Mouse (Mus musculus) forebrain, embryonic 13.5 days (tissue): ENCODE measurements around the gene Plcl1. TPM values are rescaled to one million over a fixed set of nuclear protein-coding genes. Genes with fewer than 3 reads are reported as not detected.
A peak's percentile ranks its signal among the peaks of the same experiment; 100 is the strongest.
"Not testable (repeated sequence)": the region's sequence is repeated elsewhere in the genome, so short reads cannot be mapped to it uniquely, and the experiment has no call there.

ENCODE experiments used
- ATAC-seq: fragments of 200-750 bp; cut with Nextera tagmentation; 2 replicates; pipeline ENCODE4 v1.8.0; 2017
- H3K27ac ChIP-seq: fragments of 300-500 bp; sonication (generic); 2 replicates; pipeline ENCODE4 v1.5.1; 2015; ENCODE audit warnings: inconsistent platforms, mild to moderate bottlenecking, moderate library complexity
- H3K27me3 ChIP-seq: fragments of 300-500 bp; sonication (generic); 2 replicates; pipeline ENCODE4 v1.6.1; 2015; ENCODE audit warnings: mild to moderate bottlenecking, inconsistent platforms
- H3K36me3 ChIP-seq: fragments of 300-500 bp; sonication (generic); 2 replicates; pipeline ENCODE4 v1.6.1; 2015; ENCODE audit warnings: mild to moderate bottlenecking, inconsistent platforms; ENCODE audit not compliant: poor library complexity, severe bottlenecking
- H3K4me1 ChIP-seq: fragments of 300-500 bp; sonication (generic); 2 replicates; pipeline ENCODE4 v1.6.1; 2015; ENCODE audit warnings: inconsistent platforms
- H3K4me2 ChIP-seq: fragments of 300-500 bp; sonication (generic); 2 replicates; pipeline ENCODE4 v1.6.1; 2015; ENCODE audit warnings: inconsistent platforms, mild to moderate bottlenecking, moderate library complexity
- H3K4me3 ChIP-seq: fragments of 300-500 bp; sonication (generic); 2 replicates; pipeline ENCODE4 v1.5.1; 2015; ENCODE audit warnings: mild to moderate bottlenecking, inconsistent platforms
- H3K9ac ChIP-seq: fragments of 300-500 bp; sonication (generic); 2 replicates; pipeline ENCODE4 v1.6.1; 2015; ENCODE audit warnings: mild to moderate bottlenecking, inconsistent platforms
- H3K9me3 ChIP-seq: fragments of 300-500 bp; sonication (generic); replicated peaks from 2 replicates; pipeline ENCODE4 v1.6.1; 2016; ENCODE audit warnings: inconsistent platforms
- WGBS: fragments of 180-500 bp; shearing (Covaris S2); methylation state at CpG from one replicate; pipeline ENCODE4 v1.1.7; 2015; 5-methylcytosine and 5-hydroxymethylcytosine counted together
- polyA plus RNA-seq: library from polyadenylated mRNA; unstranded; fragments of >200 nt; fragmentation: Nextera tagmentation; extraction: Ambion mirVana; gene quantifications from 2 replicates; pipeline ENCODE4 v1.2.1, GENCODE M21; 2015

Gene Plcl1
- polyA plus RNA-seq, 1 experiment from 2014 or later = 4.4 TPM

- 57% methylated on average over 1 of the region's 1 CpGs for WGBS
- H3K9me3 ChIP-seq = no peaks in the 10 kb centered on the region
- H3K36me3 ChIP-seq = no peaks in the 10 kb centered on the region
- H3K9ac ChIP-seq = no peak overlapping the region
- H3K4me1 ChIP-seq = peaks cover 10% of the 10 kb centered on the region
- no peak for ATAC-seq
- H3K27me3 ChIP-seq = no peaks in the 10 kb centered on the region
- no peak overlapping the region for H3K4me2 ChIP-seq
- no peak overlapping the region for H3K4me3 ChIP-seq
- no peak overlapping the region for H3K27ac ChIP-seq
Observed at GRCm38 (mm10) chr1:55499872-55500271, 94.2 kb downstream of the Plcl1 start.

- Histone ChIP-seq H3K4me3 (no peak overlapping the region), H3K27ac (peak overlapping the region; percentile 20; the same call in 1 of the 2 replicates)
- WGBS = 18% methylated on average over 2 of the region's 2 CpGs
Observed at GRCm38 (mm10) chr1:55500981-55501682, 95.4 kb downstream of the Plcl1 start.

DNA sequence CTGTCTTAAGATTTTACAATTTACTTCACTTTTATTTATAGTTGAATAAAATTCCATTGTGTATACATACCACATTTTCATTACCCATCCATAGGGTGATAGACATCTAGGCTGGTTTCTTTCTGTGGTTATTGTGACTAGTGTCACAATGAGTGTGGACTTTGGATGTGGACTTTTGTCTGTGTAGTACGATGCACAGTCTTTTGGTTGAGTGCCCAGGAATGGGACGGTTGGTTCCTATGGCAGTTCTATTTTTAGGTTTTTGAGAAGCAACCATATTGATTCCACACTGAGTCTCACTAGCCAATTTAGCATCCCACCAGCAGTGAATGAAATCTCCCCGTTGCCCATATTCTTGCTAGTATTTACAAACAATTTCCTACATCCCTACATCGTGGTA is 100.1 kb downstream of the Plcl1 start:
- no peak for ATAC-seq
- 77% methylated on average over 4 of the region's 4 CpGs for WGBS
- Histone ChIP-seq H3K27ac (no peak overlapping the region), H3K36me3 (no peaks in the 10 kb centered on the region), H3K9me3 (no peaks in the 10 kb centered on the region), H3K4me2 (no peak overlapping the region), H3K4me3 (no peak overlapping the region), H3K4me1 (peaks cover 9% of the 10 kb centered on the region), H3K27me3 (no peaks in the 10 kb centered on the region), H3K9ac (no peak overlapping the region)

More at GRCm38 (mm10) chr1:55500981-55501682, 95.4 kb downstream of the Plcl1 start:
- no peaks in the 10 kb centered on the region for H3K27me3 ChIP-seq
- no peaks in the 10 kb centered on the region for H3K36me3 ChIP-seq
- no peak overlapping the region for H3K4me2 ChIP-seq
- no peak overlapping the region for H3K9ac ChIP-seq
- peak; percentile 95 for ATAC-seq
- peaks cover 10% of the 10 kb centered on the region for H3K4me1 ChIP-seq
- no peaks in the 10 kb centered on the region for H3K9me3 ChIP-seq

GRCm38 (mm10) chr1:55507061-55507460 is 101.3 kb downstream of the Plcl1 start:
- no peaks in the 10 kb centered on the region for H3K9me3 ChIP-seq
- H3K27me3 ChIP-seq = no peaks in the 10 kb centered on the region
- whole genome bisulfite sequencing = 87% methylated on average over 6 of the region's 6 CpGs
- ATAC-seq = no peak
- H3K27ac ChIP-seq = no peak overlapping the region
- H3K36me3 ChIP-seq = no peaks in the 10 kb centered on the region
- no peak overlapping the region for H3K9ac ChIP-seq
- H3K4me3 ChIP-seq = no peak overlapping the region
- no peaks in the 10 kb centered on the region for H3K4me1 ChIP-seq
- H3K4me2 ChIP-seq = no peak overlapping the region

GRCm38 (mm10) chr1:55509587-55509986 is 103.9 kb downstream of the Plcl1 start:
- Histone ChIP-seq H3K27ac (no peak overlapping the region), H3K4me2 (no peak overlapping the region), H3K9ac (no peak overlapping the region), H3K4me1 (no peaks in the 10 kb centered on the region), H3K27me3 (no peaks in the 10 kb centered on the region), H3K9me3 (no peaks in the 10 kb centered on the region), H3K4me3 (no peak overlapping the region), H3K36me3 (no peaks in the 10 kb centered on the region)
- WGBS = 90% methylated on average over 1 of the region's 1 CpGs
- no peak for ATAC-seq

DNA sequence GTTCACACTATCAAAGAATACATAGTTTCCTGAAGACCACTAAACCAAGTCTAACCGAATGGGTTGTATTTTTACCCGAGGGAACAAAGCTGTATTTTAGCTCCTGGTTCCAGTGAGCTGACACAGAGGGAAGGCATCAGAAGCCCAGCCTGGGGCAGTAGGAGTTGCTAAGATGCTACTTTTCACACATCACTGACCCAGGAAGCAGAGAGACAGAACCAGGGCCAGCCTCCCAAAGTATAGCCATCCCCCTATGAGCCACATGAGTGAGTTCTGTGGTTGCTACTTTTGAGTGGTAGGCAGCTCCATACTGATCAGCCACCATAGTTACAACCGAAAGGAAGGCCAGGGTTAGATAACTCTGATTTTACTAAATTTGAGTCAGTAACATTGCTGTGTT is 106.4 kb downstream of the Plcl1 start:
- Histone ChIP-seq H3K4me3 (no peak overlapping the region), H3K9ac (no peak overlapping the region), H3K9me3 (no peaks in the 10 kb centered on the region), H3K27me3 (no peaks in the 10 kb centered on the region), H3K4me2 (no peak overlapping the region), H3K36me3 (no peaks in the 10 kb centered on the region), H3K4me1 (no peaks in the 10 kb centered on the region), H3K27ac (no peak overlapping the region; the same call in 1 of the 2 replicates)
- ATAC-seq = no peak
- WGBS = 81% methylated on average over 3 of the region's 3 CpGs

- WGBS = no CpG with 5 or more reads among the region's 2 CpGs
- not testable (repeated sequence) for H3K27ac ChIP-seq, H3K27me3 ChIP-seq, H3K36me3 ChIP-seq, H3K4me2 ChIP-seq, ATAC-seq, H3K9ac ChIP-seq, H3K9me3 ChIP-seq, H3K4me1 ChIP-seq, H3K4me3 ChIP-seq
Observed at GRCm38 (mm10) chr1:55512799-55513198, 107.1 kb downstream of the Plcl1 start.

DNA sequence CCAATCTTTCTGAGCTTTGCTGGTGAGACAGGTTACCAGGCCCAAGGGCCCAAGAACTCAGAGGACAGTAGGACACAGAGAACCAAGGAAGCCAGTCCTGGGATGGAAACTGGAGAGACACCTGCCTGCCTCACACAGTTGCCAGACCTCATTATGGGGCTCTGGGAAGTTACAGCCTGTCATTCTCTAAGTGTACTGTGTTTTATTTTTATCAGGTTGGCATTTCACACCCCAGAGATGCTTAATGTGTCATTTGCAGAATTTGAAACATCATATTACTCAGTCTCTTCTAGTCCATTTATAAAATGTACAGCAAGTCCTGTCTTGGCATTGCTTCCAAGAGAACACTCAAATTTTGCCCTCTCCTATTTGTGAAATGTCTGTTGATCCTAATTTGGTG is 111.5 kb downstream of the Plcl1 start:
- H3K4me2 ChIP-seq = no peak overlapping the region
- ATAC-seq = no peak
- no peaks in the 10 kb centered on the region for H3K36me3 ChIP-seq
- no peak overlapping the region for H3K27ac ChIP-seq
- H3K9ac ChIP-seq = no peak overlapping the region
- H3K27me3 ChIP-seq = no peaks in the 10 kb centered on the region
- no peaks in the 10 kb centered on the region for H3K9me3 ChIP-seq
- H3K4me3 ChIP-seq = no peak overlapping the region
- no peaks in the 10 kb centered on the region for H3K4me1 ChIP-seq

GRCm38 (mm10) chr1:55523966-55524365 is 118.2 kb downstream of the Plcl1 start:
- ATAC-seq = no peak
- H3K4me2 ChIP-seq = no peak overlapping the region
- WGBS = 83% methylated on average over 1 of the region's 1 CpGs
- no peaks in the 10 kb centered on the region for H3K27me3 ChIP-seq
- no peaks in the 10 kb centered on the region for H3K36me3 ChIP-seq
- no peak overlapping the region for H3K9ac ChIP-seq
- no peaks in the 10 kb centered on the region for H3K4me1 ChIP-seq
- H3K4me3 ChIP-seq = no peak overlapping the region
- H3K9me3 ChIP-seq = no peaks in the 10 kb centered on the region
- no peak overlapping the region for H3K27ac ChIP-seq

- Histone ChIP-seq H3K27ac (no peak overlapping the region), H3K4me3 (no peak overlapping the region), H3K9ac (no peak overlapping the region), H3K9me3 (no peaks in the 10 kb centered on the region), H3K4me2 (no peak overlapping the region), H3K36me3 (no peaks in the 10 kb centered on the region), H3K27me3 (no peaks in the 10 kb centered on the region), H3K4me1 (no peaks in the 10 kb centered on the region)
- no peak for ATAC-seq
- 77% methylated on average over 5 of the region's 5 CpGs for WGBS
Observed at GRCm38 (mm10) chr1:55525100-55525499, 119.4 kb downstream of the Plcl1 start.

DNA sequence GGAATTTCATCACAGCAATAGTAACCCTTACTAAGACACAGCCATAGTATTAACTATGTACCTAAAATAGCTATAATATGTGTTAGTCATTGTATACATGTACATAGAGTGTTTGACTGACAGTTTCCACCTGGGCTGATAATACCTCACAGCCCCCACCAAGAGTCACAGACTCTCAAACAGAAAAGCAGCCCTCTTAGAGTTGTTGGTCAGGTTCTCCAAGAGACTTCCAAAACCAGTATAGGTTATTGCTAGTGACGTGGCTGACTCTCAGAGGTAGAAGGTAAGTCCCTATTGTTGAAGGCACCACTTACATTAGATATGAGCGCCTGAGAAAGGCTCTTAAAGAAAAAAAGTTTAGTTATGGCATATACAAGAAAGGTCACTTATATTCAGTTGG is 120.0 kb downstream of the Plcl1 start:
- H3K27me3 ChIP-seq = no peaks in the 10 kb centered on the region
- H3K36me3 ChIP-seq = no peaks in the 10 kb centered on the region
- no peaks in the 10 kb centered on the region for H3K9me3 ChIP-seq
- WGBS = 92% methylated on average over 2 of the region's 2 CpGs
- no peak overlapping the region for H3K27ac ChIP-seq
- no peaks in the 10 kb centered on the region for H3K4me1 ChIP-seq
- H3K9ac ChIP-seq = no peak overlapping the region
- ATAC-seq = no peak
- H3K4me3 ChIP-seq = no peak overlapping the region
- no peak overlapping the region for H3K4me2 ChIP-seq

- Histone ChIP-seq H3K4me2 (no peak overlapping the region), H3K4me1 (no peaks in the 10 kb centered on the region), H3K9ac (no peak overlapping the region), H3K9me3 (no peaks in the 10 kb centered on the region), H3K27ac (no peak overlapping the region), H3K4me3 (no peak overlapping the region), H3K27me3 (no peaks in the 10 kb centered on the region), H3K36me3 (no peaks in the 10 kb centered on the region)
- WGBS = 73% methylated on average over 7 of the region's 7 CpGs
- ATAC-seq = no peak
Observed at GRCm38 (mm10) chr1:55528547-55529304, 123.0 kb downstream of the Plcl1 start.
